Comparison of ENCODE assay signal across 8 mouse cellular contexts in genomic region chr8:11253556-11253955, GRCm38 (mm10). TPM values are rescaled to one million over a fixed set of nuclear protein-coding genes. Genes with fewer than 3 reads are reported as not detected.
DNase-seq lines count a peak whose midpoint lies in the region; ATAC-seq and TF ChIP-seq lines count a peak whose summit lies in the region.

No protein-coding gene starts in this region.

- H3K4me3 ChIP-seq in hindbrain, postnatal 0 days (ENCODE audit: low read length), result no peak overlapping the region
- H3K4me3 ChIP-seq in midbrain, embryonic 10.5 days, result no peak overlapping the region
- no peak overlapping the region for H3K4me3 ChIP-seq in small intestine, adult 2 months (ENCODE audit: low read depth, low read length)

- H3K9me3 ChIP-seq in hindbrain, postnatal 0 days (ENCODE audit: low read length), result no peaks in the 10 kb centered on the region
- H3K9me3 ChIP-seq in midbrain, embryonic 10.5 days (replicated peaks), result no peaks in the 10 kb centered on the region

- H3K4me1 ChIP-seq in hindbrain, postnatal 0 days (ENCODE audit: insufficient read depth, low read length), result peaks cover 9% of the 10 kb centered on the region; the same call in 1 of the 2 replicates
- H3K4me1 ChIP-seq in midbrain, embryonic 10.5 days, result peaks cover 9% of the 10 kb centered on the region
- H3K4me1 ChIP-seq in small intestine, adult 2 months (ENCODE audit: control insufficient read depth, insufficient read depth, insufficient read length, low read length), result no peaks in the 10 kb centered on the region; the same call in 1 of the 2 replicates

- peak; percentile 33 for DNase-seq in WW6 (ENCODE audit: low read depth, low spot score)
- peak; percentile 91 to 93 for DNase-seq in cerebellum, postnatal 10 days
- peak; percentile 82 for DNase-seq in gastrocnemius, adult 18-20 months (ENCODE audit: low spot score)
- DNase-seq in hindbrain, postnatal 0 days (ENCODE audit: low spot score), result peak; percentile 83
- peak; percentile 84 to 91 for DNase-seq in left cerebral cortex, adult 18-20 months (ENCODE audit: low spot score in 2 of 2)
- peak; percentile 77 for DNase-seq in midbrain, embryonic 10.5 days (ENCODE audit: low spot score)

- H3K9ac ChIP-seq in hindbrain, postnatal 0 days (replicated peaks; ENCODE audit: low read length), result no peak overlapping the region

- no peaks in the 10 kb centered on the region for H3K36me3 ChIP-seq in hindbrain, postnatal 0 days (ENCODE audit: insufficient read depth, low read length)
- no peaks in the 10 kb centered on the region for H3K36me3 ChIP-seq in midbrain, embryonic 10.5 days
- no peaks in the 10 kb centered on the region for H3K36me3 ChIP-seq in small intestine, adult 2 months (ENCODE audit: control insufficient read depth, insufficient read depth, low read length)

- H3K4me2 ChIP-seq in hindbrain, postnatal 0 days (ENCODE audit: low read depth, low read length), result no peak overlapping the region

- no peak for TF ChIP-seq POLR2A in small intestine, adult 2 months (IDR thresholded peaks at IDR 0.05; ENCODE audit: low read depth, low read length)

- 63% methylated on average over 1 of the region's 1 CpGs for WGBS in hindbrain, postnatal 0 days
- 76% methylated on average over 1 of the region's 1 CpGs for WGBS in midbrain, embryonic 10.5 days
- WGBS in small intestine, adult 2 months, result 77% methylated on average over 1 of the region's 1 CpGs

- no peaks in the 10 kb centered on the region for H3K27me3 ChIP-seq in hindbrain, postnatal 0 days (ENCODE audit: insufficient read depth, low read length)
- H3K27me3 ChIP-seq in midbrain, embryonic 10.5 days (ENCODE audit: low read depth, poor library complexity, severe bottlenecking), result no peaks in the 10 kb centered on the region
- H3K27me3 ChIP-seq in small intestine, adult 2 months (ENCODE audit: control insufficient read depth, insufficient read depth, low read length), result no peaks in the 10 kb centered on the region

- peak; percentile 99 for TF ChIP-seq CTCF in hindbrain, postnatal 0 days (IDR thresholded peaks at IDR 0.05; ENCODE audit: low read depth)
- TF ChIP-seq CTCF in small intestine, adult 2 months (IDR thresholded peaks at IDR 0.05; ENCODE audit: extremely low read depth, insufficient read length, insufficient replicate concordance, low read depth, low read length), result peak; percentile 90; the same call in 1 of the 2 replicates

- H3K27ac ChIP-seq in hindbrain, postnatal 0 days, result no peak overlapping the region
- H3K27ac ChIP-seq in midbrain, embryonic 10.5 days (replicated peaks), result no peak overlapping the region
- H3K27ac ChIP-seq in small intestine, adult 2 months (ENCODE audit: insufficient read depth, low read depth, low read length), result no peak overlapping the region

- ATAC-seq in hindbrain, postnatal 0 days, result peak; percentile 78
- no peak for ATAC-seq in activated CD4-positive, CD25-positive, alpha-beta regulatory T cell, adult 4 months

RNA-seq across cellular contexts. Expression of gene Col4a2, which starts 59.0 kb away (rescaled TPM):
- 10 to 100 TPM; 37.4 to 50.2 TPM for total RNA-seq in gastrocnemius, adult 18-20 months (2021)
- 76.6 and 95.8 TPM in 2 replicates for total RNA-seq in hindbrain, postnatal 0 days (2014; rRNA removed)
- polyA plus RNA-seq in hindbrain, postnatal 0 days (2015; fragmentation: Nextera tagmentation; extraction: Ambion mirVana), result 26.5 and 27.8 TPM in 2 replicates
- 10 to 100 TPM; 40.9 to 45.1 TPM for total RNA-seq in left cerebral cortex, adult 18-20 months (2021)
- polyA plus RNA-seq in midbrain, embryonic 10.5 days (2016; fragmentation: Nextera tagmentation; extraction: Ambion mirVana), result 43.7 and 53.1 TPM in 2 replicates
- polyA plus RNA-seq in small intestine, adult 2 months (2012; rRNA removed), result 23.8 and 35.6 TPM in 2 replicates
- polyA plus RNA-seq in activated CD4-positive, CD25-positive, alpha-beta regulatory T cell, adult 4 months (2017; shearing (Covaris generic)), result not detected

RNA-seq across cellular contexts. Expression of gene Col4a1, which starts 59.1 kb away (rescaled TPM):
- 10 to 100 TPM; 66.5 to 81.6 TPM for total RNA-seq in gastrocnemius, adult 18-20 months (2021)
- total RNA-seq in hindbrain, postnatal 0 days (2014; rRNA removed), result 203 and 254 TPM in 2 replicates
- 46.4 and 55.6 TPM in 2 replicates for polyA plus RNA-seq in hindbrain, postnatal 0 days (2015; fragmentation: Nextera tagmentation; extraction: Ambion mirVana)
- 10 to 100 TPM; 39.0 to 47.4 TPM for total RNA-seq in left cerebral cortex, adult 18-20 months (2021)
- 113 and 146 TPM in 2 replicates for polyA plus RNA-seq in midbrain, embryonic 10.5 days (2016; fragmentation: Nextera tagmentation; extraction: Ambion mirVana)
- 77.8 and 136 TPM in 2 replicates for polyA plus RNA-seq in small intestine, adult 2 months (2012; rRNA removed)
- not detected for polyA plus RNA-seq in activated CD4-positive, CD25-positive, alpha-beta regulatory T cell, adult 4 months (2017; shearing (Covaris generic))

Comparison
In these comparisons a context has a peak if more than half of its experiments do, and no peak if none do; other contexts are left out.
1. DNase-seq: peak in every context shown above with its lines; median percentile 92 in cerebellum, postnatal 10 days; 88 in left cerebral cortex, adult 18-20 months; 83 in hindbrain, postnatal 0 days; 82 in gastrocnemius, adult 18-20 months; 77 in midbrain, embryonic 10.5 days; 33 in WW6.
2. RNA of gene Col4a2, which starts 59.0 kb away (polyA plus RNA-seq): 43.7 to 53.1 TPM in midbrain, embryonic 10.5 days, 23.8 to 35.6 TPM in small intestine, adult 2 months and 26.5 to 27.8 TPM in hindbrain, postnatal 0 days; not detected in activated CD4-positive, CD25-positive, alpha-beta regulatory T cell, adult 4 months; every median in the first group is over 10 times any median in the second.
3. RNA of gene Col4a1, which starts 59.1 kb away (polyA plus RNA-seq): 77.8 to 136 TPM in small intestine, adult 2 months, 113 to 146 TPM in midbrain, embryonic 10.5 days and 46.4 to 55.6 TPM in hindbrain, postnatal 0 days; not detected in activated CD4-positive, CD25-positive, alpha-beta regulatory T cell, adult 4 months; every median in the first group is over 10 times any median in the second.